Mouse (Mus musculus) kidney, postnatal 0 days (tissue): Measurements from ENCODE around the gene Fbxl7. TPM values are rescaled to one million over a fixed set of nuclear protein-coding genes. Genes with fewer than 3 reads are reported as not detected.

Experiments used
- ATAC-seq: fragments of 200-750 bp; cut with Nextera tagmentation; replicated peaks from 2 replicates; pipeline ENCODE4 v1.8.0; 2017; ENCODE audit warnings: low read depth, moderate number of reproducible peaks, moderate TSS enrichment, moderate library complexity; ENCODE audit not compliant: low FRiP score
- DNase-seq: peaks from one replicate; pipeline ENCODE4 v3.0.0-alpha.2; 2016; ENCODE audit warnings: low spot score
- H3K27ac ChIP-seq: fragments of 300-500 bp; sonication (generic); 2 replicates; pipeline ENCODE4 v1.5.1; 2014; ENCODE audit warnings: mild to moderate bottlenecking
- H3K27me3 ChIP-seq: fragments of 300-500 bp; sonication (generic); 2 replicates; pipeline ENCODE4 v1.6.1; 2014; ENCODE audit warnings: low read length, mixed read lengths; ENCODE audit not compliant: insufficient read depth
- H3K36me3 ChIP-seq: fragments of 300-500 bp; sonication (generic); 2 replicates; pipeline ENCODE4 v1.6.1; 2014; ENCODE audit warnings: low read length, mixed read lengths; ENCODE audit not compliant: insufficient read depth
- H3K4me1 ChIP-seq: fragments of 300-500 bp; sonication (generic); replicated peaks from 2 replicates; pipeline ENCODE4 v1.6.1; 2014; ENCODE audit warnings: antibody characterized with exemption, low read length, mixed read lengths; ENCODE audit not compliant: insufficient read depth
- H3K4me2 ChIP-seq: fragments of 300-500 bp; sonication (generic); 2 replicates; pipeline ENCODE4 v1.6.1; 2014; ENCODE audit warnings: mild to moderate bottlenecking, low read length, moderate library complexity, mixed read lengths
- H3K4me3 ChIP-seq: fragments of 300-500 bp; sonication (generic); replicated peaks from 2 replicates; pipeline ENCODE4 v1.5.1; 2014; ENCODE audit warnings: low read depth, low read length
- H3K9ac ChIP-seq: fragments of 300-500 bp; sonication (generic); 2 replicates; pipeline ENCODE4 v1.6.1; 2014; ENCODE audit warnings: low read depth, low read length
- H3K9me3 ChIP-seq: fragments of 300-500 bp; sonication (generic); replicated peaks from 2 replicates; pipeline ENCODE4 v1.6.1; 2016; ENCODE audit warnings: low read length, inconsistent platforms, mixed read lengths
- CTCF ChIP-seq: IDR thresholded peaks from 2 replicates; pipeline ENCODE4 v1.5.1; 2016; ENCODE audit warnings: antibody characterized with exemption, low read depth, mild to moderate bottlenecking, moderate library complexity
- WGBS: fragments of 180-500 bp; shearing (Covaris S2); extraction: QIAGEN DNeasy Blood & Tissue Kit; methylation state at CpG from one replicate; pipeline ENCODE4 v1.1.7; 2014; 5-methylcytosine and 5-hydroxymethylcytosine counted together
- polyA plus RNA-seq: library from polyadenylated mRNA; unstranded; fragments of >200 nt; fragmentation: Nextera tagmentation; extraction: Ambion mirVana; gene quantifications from 2 replicates; pipeline ENCODE4 v1.2.1, GENCODE M21; 2015

Fbxl7 gene
- polyA plus RNA-seq, 1 experiment from 2014 or later, result 7.9 TPM

GRCm38 (mm10) chr15:26701949-26702675 is 193.3 kb downstream of the Fbxl7 start:
- no peak for TF ChIP-seq CTCF
- Histone ChIP-seq H3K27ac (no peak overlapping the region), H3K4me2 (no peak overlapping the region), H3K27me3 (no peaks in the 10 kb centered on the region), H3K9ac (no peak overlapping the region), H3K36me3 (no peaks in the 10 kb centered on the region), H3K4me1 (no peaks in the 10 kb centered on the region), H3K4me3 (no peak overlapping the region), H3K9me3 (no peaks in the 10 kb centered on the region)
- DNase-seq (no peak), ATAC-seq (no peak)
- WGBS, result 63% methylated on average over 5 of the region's 5 CpGs

GRCm38 (mm10) chr15:26693075-26693474 is 202.3 kb downstream of the Fbxl7 start:
- DNase-seq (no peak), ATAC-seq (no peak)
- Histone ChIP-seq H3K27me3 (no peaks in the 10 kb centered on the region), H3K4me3 (no peak overlapping the region), H3K9ac (no peak overlapping the region), H3K4me1 (no peaks in the 10 kb centered on the region), H3K27ac (no peak overlapping the region), H3K9me3 (no peaks in the 10 kb centered on the region), H3K4me2 (no peak overlapping the region), H3K36me3 (no peaks in the 10 kb centered on the region)
- 64% methylated on average over 3 of the region's 3 CpGs for WGBS
- TF ChIP-seq CTCF, result no peak

DNA sequence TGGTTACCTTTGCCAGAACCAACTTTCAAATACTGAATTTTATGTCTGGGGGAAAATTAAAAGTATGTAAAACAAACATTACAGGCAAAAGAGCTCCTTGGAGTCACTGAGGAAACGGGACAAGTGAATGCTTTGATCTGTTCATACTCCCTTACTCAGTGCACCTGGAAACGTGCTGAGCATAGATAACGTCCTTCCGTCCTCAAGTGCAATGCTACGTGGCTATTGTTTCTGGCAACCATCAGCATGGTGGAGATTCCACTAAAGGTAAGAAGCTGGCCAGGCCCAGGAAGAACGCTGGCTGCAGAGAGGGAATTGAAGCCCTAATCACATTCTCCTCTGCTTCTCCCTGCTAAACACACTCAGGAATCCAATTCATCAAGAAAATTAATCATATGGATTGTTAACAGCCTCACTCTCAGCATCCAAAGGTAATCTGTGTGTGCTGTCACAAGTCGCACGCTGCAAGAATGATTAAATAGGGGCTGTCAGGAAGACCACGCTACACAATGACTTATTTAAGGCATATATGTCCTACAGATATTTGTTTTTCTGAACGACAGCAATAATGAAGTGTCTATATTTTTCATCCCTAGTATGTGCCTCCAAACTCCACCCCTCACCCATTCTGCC is 206.8 kb downstream of the Fbxl7 start:
- 61% methylated on average over 10 of the region's 10 CpGs for WGBS
- H3K4me3 ChIP-seq, result no peak overlapping the region
- H3K36me3 ChIP-seq, result no peaks in the 10 kb centered on the region

DNA sequence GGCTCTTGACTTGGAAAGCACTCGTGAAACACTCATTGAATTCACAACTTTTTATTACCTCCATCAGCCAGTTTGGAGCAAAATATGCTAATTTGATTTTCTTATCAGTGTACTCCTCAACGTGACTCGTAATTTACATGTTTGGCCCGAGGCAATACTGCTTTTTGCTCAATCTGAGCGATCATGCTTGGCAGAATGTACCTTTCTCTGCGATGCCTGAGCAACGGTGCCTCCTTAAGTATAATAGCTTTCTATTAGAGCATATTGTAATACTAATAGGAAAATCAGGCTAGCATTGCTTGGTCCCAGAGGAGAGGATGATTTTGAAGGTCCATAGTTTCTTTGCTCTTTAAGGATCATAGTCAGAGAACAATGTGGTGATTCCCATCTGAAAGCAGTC is 207.7 kb downstream of the Fbxl7 start:
- H3K9me3 ChIP-seq, result no peaks in the 10 kb centered on the region
- H3K9ac ChIP-seq, result no peak overlapping the region
- H3K4me2 ChIP-seq, result no peak overlapping the region
- peak; percentile 7 for DNase-seq
- no peaks in the 10 kb centered on the region for H3K27me3 ChIP-seq
- 53% methylated on average over 7 of the region's 7 CpGs for WGBS
- no peak for TF ChIP-seq CTCF
- H3K4me3 ChIP-seq, result no peak overlapping the region
- no peaks in the 10 kb centered on the region for H3K36me3 ChIP-seq
- H3K4me1 ChIP-seq, result no peaks in the 10 kb centered on the region
- H3K27ac ChIP-seq, result no peak overlapping the region
- ATAC-seq, result no peak

More for the DNA sequence above, 206.8 kb downstream of the Fbxl7 start:
- no peak for DNase-seq
- Histone ChIP-seq H3K9me3 (no peaks in the 10 kb centered on the region), H3K27me3 (no peaks in the 10 kb centered on the region), H3K4me2 (no peak overlapping the region), H3K4me1 (no peaks in the 10 kb centered on the region), H3K27ac (no peak overlapping the region), H3K9ac (no peak overlapping the region)
- no peak for TF ChIP-seq CTCF
- no peak for ATAC-seq

DNA sequence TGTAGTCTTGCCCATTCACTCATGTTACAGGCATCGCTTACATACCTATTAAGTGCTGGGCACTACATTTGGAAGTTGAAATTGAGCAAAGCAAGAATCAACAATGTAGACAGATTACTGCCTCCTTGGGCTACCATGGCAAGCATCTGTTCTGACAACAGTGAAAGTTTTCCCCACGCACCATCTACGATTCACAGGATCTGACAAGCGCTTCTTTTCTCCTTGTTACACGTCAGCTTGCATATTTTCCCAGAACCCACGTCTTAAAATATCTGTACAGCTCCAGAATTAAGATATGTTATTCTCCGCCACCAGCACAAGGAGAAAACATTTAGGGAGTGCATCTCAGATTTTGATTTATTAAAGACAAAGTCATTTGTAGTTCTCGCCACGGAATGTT is 213.1 kb downstream of the Fbxl7 start:
- no peak overlapping the region for H3K4me2 ChIP-seq
- H3K36me3 ChIP-seq, result no peaks in the 10 kb centered on the region
- H3K27me3 ChIP-seq, result no peaks in the 10 kb centered on the region
- no peak for ATAC-seq
- no peaks in the 10 kb centered on the region for H3K4me1 ChIP-seq
- DNase-seq, result no peak
- no peak overlapping the region for H3K27ac ChIP-seq
- no peaks in the 10 kb centered on the region for H3K9me3 ChIP-seq
- WGBS, result 74% methylated on average over 9 of the region's 9 CpGs
- no peak for TF ChIP-seq CTCF
- H3K4me3 ChIP-seq, result no peak overlapping the region
- H3K9ac ChIP-seq, result no peak overlapping the region

DNA sequence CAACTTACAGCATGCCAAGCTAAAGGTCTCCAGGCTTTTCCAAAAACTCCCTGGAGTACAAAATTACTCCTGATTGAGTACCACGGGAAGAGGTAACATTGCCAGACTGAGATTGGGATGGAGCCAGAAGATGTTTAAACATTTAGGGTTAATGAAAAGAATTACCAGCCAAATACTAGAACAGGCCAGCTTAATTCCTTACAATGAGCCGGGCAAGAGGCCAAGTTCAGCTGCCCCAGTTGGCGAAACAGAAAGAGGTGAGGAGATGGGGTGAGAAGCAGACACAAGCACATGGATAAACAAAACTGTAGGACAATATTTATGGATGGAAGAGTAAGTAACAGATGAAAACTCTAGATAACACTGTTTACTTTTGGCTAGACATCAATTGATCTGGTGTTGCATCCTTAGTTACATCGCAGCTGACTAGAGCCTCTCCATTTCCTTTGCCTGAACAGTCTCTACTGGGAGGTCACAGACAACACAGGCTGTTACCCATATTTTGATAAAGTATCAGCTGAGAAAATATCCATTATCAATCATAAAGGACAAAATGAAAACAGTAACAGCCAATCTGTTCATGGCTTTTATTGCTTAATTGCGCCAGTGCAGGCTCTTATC is 222.0 kb downstream of the Fbxl7 start:
- Histone ChIP-seq H3K4me1 (no peaks in the 10 kb centered on the region), H3K4me2 (no peak overlapping the region), H3K9me3 (no peaks in the 10 kb centered on the region), H3K4me3 (no peak overlapping the region), H3K27me3 (no peaks in the 10 kb centered on the region), H3K36me3 (no peaks in the 10 kb centered on the region), H3K9ac (no peak overlapping the region), H3K27ac (no peak overlapping the region)
- ATAC-seq (no peak), DNase-seq (peak; percentile 39)
- 49% methylated on average over 5 of the region's 5 CpGs for WGBS
- no peak for TF ChIP-seq CTCF
